Mouse (Mus musculus) E14TG2a.4 (cell line): Measurements from ENCODE around the gene Rfx8.

Experiments
- CTCF ChIP-seq: conservative IDR thresholded peaks from 2 replicates; pipeline ENCODE4 v1.5.1; 2014; ENCODE audit warnings: low read length
- NANOG ChIP-seq: IDR thresholded peaks from 2 replicates; pipeline ENCODE4 v1.6.1; 2014; ENCODE audit warnings: borderline replicate concordance, low read length, mixed read lengths
- POU5F1 ChIP-seq: IDR thresholded peaks from 2 replicates; pipeline ENCODE4 v1.6.1; 2014; ENCODE audit warnings: low read length, borderline replicate concordance

DNA sequence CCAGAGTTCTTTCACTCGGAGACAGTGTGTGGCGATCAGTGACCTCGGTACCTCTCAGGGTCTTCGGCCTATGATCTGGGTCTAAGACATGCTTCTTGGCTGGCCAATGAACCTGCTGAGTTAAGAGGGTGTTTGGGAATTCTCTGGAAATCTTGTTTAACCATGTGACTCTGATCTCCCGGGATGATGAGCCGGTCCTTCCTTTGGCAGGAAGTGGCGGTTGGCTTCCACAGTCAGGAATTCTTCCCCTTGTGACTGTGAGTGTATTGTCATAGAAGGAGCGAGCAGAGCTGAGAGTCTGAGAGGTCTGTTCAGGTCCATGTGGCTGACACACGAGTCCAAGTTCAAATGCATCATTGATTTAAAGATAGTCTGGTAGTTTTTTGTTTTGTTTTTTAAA lies 37.4 kb upstream of the Rfx8 start:
- TF ChIP-seq POU5F1 (no peak), CTCF (no peak), NANOG (no peak)
